Mouse (Mus musculus) v-Abl transformed pro-B cells (cell line): ENCODE measurements around the gene Gm28047.

Source experiments
- in situ Hi-C, 2 experiments: fragments of 400-800 bp; cut with MboI; formaldehyde crosslinking; loops; one replicate each; pipeline ENCODE4 v1.15.1; 2025; ENCODE audit not compliant: unreplicated experiment in 2 of 2

Gm28047 gene

GRCm38 (mm10) chr15:102562491-102562890 is 62.4 kb downstream of the Gm28047 start:
- in situ Hi-C loops: no loop called here

- in situ Hi-C loops: no loop called here
These were observed 67.3 kb downstream of the Gm28047 start for GRCm38 (mm10) chr15:102557580-102557979.

GRCm38 (mm10) chr15:102555581-102555980 is 69.3 kb downstream of the Gm28047 start:
- in situ Hi-C loops: no loop called here

GRCm38 (mm10) chr15:102552599-102552998 is 72.3 kb downstream of the Gm28047 start:
- in situ Hi-C loops: no loop called here

- in situ Hi-C loops: loop anchor here in 1 of 2 experiments (10.0 to 25.0 kb wide), 2 partner anchors 107 to 915 kb away; partner anchors contain the start of gene Nckap1l
These were observed 77.4 kb downstream of the Gm28047 start for GRCm38 (mm10) chr15:102547478-102547877.

- in situ Hi-C loops: loop anchor here in 1 of 2 experiments (10.0 to 25.0 kb wide), 2 partner anchors 108 to 915 kb away; partner anchors contain the start of gene Nckap1l
These were observed 78.0 kb downstream of the Gm28047 start for GRCm38 (mm10) chr15:102546677-102547427.

DNA sequence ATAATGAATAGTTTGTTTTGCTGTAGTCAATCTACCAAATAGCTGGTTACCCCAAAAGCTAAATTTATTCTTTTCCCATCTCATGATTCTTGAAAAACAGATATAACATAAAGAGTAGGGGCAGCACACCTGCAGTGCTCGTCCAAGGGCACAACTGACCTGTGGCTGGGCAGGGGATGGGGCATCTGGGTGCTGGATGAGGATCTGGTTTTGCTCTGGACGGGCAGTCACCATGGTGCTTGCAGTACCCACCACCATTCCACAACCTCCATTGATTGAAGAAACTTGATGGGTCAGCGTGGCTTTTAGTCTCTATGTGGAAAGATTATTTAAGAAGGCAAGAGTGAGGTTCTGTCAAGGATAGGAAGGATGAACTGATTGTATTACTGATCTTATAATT is 78.6 kb downstream of the Gm28047 start:
- in situ Hi-C loops: loop anchor here in 1 of 2 experiments (10.0 to 25.0 kb wide), 2 partner anchors 109 to 916 kb away; partner anchors contain the start of gene Nckap1l

DNA sequence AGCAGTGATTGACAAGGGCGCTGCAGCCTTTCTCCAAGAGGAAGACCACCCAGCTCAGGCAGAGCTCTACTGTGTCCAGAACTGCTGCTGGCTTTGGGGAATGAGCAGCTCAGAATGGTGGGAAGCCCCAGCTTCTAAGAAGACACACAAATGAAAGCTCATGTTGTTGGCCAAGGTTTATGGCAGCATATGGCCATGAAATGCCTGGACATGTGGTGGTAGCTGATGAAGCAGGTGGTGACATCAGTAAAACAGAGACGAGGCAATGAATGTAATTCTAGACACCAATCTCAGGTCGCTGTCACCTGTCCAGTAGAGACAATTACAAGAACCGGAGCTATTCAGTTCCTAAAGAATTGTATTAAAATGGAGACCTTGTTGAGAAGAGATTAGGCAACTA is 80.1 kb downstream of the Gm28047 start:
- in situ Hi-C loops: loop anchor here in 1 of 2 experiments (10.0 to 25.0 kb wide), 2 partner anchors 110 to 918 kb away; partner anchors contain the start of gene Nckap1l

GRCm38 (mm10) chr15:102533926-102534325 is 90.9 kb downstream of the Gm28047 start:
- in situ Hi-C loops: loop anchor here in 1 of 2 experiments (25.0 kb wide), 1 partner anchor 928 kb away; the partner anchor contains the start of gene Nckap1l

- in situ Hi-C loops: loop anchor here in 1 of 2 experiments (25.0 kb wide), 1 partner anchor 930 kb away; the partner anchor contains the start of gene Nckap1l
These were observed 92.6 kb downstream of the Gm28047 start for GRCm38 (mm10) chr15:102532106-102532900.

DNA sequence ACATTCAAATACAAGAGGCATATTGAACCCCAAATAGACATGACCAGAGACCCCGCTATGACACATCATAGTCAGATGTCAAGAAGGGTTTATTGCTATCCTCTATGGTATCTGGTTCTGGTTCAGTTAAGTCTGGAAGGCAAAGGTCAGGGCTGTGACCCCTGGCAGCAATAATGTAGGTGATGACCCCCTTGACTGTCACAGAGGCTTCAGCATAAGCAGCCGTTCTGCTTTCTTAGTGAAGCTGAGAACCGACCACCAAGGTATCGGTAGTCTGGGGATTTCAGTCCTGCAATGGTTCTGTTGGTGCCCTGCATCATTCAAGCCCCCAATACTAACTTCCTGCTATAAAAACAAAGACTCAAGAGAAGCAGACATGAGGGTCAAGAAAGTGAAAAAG is 93.3 kb downstream of the Gm28047 start:
- in situ Hi-C loops: loop anchor here in 1 of 2 experiments (25.0 kb wide), 1 partner anchor 931 kb away; the partner anchor contains the start of gene Nckap1l

- in situ Hi-C loops: loop anchor here in 1 of 2 experiments (25.0 kb wide), 1 partner anchor 932 kb away; the partner anchor contains the start of gene Nckap1l
These were observed 94.3 kb downstream of the Gm28047 start for GRCm38 (mm10) chr15:102530566-102530965.

DNA sequence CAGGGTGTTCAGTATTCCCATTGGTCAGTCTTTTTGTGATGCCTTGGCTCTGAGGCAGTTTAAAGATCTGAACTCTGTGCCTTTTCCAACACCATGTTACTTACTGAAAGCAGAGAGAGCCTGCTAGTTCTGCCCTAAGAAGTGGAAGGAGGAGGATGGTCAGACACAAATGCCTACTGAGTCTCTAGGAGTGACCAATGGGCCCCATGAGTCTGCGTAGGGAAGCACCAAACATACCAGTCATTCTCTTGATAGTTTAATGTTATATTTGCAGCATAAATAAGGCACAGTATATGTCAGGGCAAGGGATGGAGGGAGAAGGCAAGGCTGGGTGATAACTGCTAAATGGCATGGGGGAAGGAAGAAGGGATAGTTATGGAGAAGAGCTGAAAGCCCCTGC is 96.5 kb downstream of the Gm28047 start:
- in situ Hi-C loops: loop anchor here (5.0 to 25.0 kb wide), 4 partner anchors 94 to 934 kb away; partner anchors contain the start of genes Atp5g2 (in 1 of the 2) and Nckap1l (in 1 of the 2)

DNA sequence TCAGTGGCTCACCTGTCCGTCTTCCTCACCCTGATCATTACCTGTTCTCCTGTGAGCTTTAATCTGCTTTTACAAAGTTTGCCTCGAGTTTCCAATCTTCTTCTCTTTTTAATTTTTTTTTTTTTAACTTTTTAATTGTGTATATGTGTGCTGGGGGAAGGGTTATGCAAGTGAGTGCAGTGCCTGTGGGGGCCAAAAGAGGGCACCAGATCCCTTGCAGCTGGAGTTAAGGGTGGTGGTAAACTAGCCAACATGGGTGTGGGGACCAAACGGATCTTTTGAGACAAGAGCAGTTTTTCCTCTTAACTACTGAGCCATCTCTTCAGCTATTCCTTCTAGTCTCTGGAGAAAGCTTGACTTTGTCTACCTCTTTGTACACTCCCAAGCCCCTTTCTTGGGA is 96.9 kb downstream of the Gm28047 start:
- in situ Hi-C loops: loop anchor here (5.0 to 25.0 kb wide), 4 partner anchors 94 to 934 kb away; partner anchors contain the start of genes Atp5g2 (in 1 of the 2) and Nckap1l (in 1 of the 2)

DNA sequence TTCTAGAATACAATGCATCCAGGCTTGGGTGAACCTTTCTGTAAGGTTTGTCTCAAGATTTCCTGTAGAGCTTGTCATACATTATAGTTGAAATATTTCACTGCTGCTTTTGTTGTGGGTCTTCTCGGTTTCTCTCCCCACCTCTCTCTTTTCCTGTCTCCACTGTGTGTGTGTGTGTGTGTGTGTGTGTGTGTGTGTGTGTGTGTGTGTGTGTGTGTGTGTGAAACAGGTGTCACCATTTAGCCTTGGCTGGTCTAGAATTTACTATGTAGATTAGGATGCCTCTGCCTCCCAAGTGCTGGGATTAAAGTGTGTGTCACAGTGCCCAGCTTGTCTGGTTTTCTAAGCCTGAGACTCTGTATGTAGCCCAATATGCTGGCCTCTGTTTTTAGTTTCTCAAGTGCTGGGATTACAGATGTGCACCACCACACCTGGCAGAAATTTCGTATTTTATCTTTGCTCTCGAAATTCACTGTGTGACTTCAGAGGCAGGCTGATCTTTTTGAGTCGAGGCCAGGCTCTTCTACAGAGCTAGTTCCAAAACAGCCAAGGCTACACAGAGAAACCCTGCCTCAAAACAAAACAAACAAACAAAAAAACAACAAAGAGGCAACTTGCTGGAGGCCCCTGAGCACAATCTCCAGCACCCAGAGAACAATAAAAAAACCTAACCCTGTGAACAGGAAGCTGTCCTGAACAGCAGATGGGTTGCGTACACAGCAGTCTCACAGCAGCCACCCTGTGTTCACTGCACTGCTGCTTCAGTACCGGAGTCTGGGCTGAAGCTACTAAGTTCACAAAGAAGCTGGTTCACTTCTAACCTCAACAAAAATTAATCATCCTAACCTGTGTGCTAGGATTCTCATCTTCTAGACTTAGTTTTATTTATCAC is 98.5 kb downstream of the Gm28047 start:
- in situ Hi-C loops: loop anchor here (5.0 to 25.0 kb wide), 4 partner anchors 96 to 936 kb away; partner anchors contain the start of genes Atp5g2 (in 1 of the 2) and Nckap1l (in 1 of the 2)

- in situ Hi-C loops: loop anchor here (5.0 to 25.0 kb wide), 5 partner anchors 63 to 937 kb away; partner anchors contain the start of genes Atp5g2 (in 1 of the 2) and Nckap1l (in 1 of the 2)
These were observed 99.9 kb downstream of the Gm28047 start, which contains the start of gene Npff for GRCm38 (mm10) chr15:102524892-102525485. Gene Npff, minus strand, starts transcription at chr15:102524942.

DNA sequence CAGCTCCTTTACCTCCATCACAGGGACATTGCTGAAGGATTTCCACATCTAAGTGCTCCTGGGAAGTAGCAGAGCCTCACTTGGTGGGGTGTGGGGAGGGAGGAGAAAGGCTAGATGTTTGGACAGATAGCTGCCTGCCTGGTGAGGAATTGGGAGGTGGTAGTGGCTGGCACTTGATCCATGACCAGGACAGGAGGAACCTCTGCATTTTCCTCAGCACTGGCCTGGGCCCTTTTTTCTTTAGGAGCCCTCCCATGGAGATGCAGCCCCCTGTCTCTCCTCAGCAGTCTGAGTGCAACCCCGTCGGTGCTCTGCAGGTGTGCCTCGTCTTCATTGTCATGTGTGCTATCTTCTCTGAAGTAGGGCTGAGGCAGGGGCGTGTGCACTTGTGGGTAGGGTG is 103.4 kb downstream of the Gm28047 start:
- in situ Hi-C loops: loop anchor here (5.0 to 10.0 kb wide), 3 partner anchors 59 to 153 kb away; partner anchors contain the start of gene Atp5g2 (in 1 of the 2)

DNA sequence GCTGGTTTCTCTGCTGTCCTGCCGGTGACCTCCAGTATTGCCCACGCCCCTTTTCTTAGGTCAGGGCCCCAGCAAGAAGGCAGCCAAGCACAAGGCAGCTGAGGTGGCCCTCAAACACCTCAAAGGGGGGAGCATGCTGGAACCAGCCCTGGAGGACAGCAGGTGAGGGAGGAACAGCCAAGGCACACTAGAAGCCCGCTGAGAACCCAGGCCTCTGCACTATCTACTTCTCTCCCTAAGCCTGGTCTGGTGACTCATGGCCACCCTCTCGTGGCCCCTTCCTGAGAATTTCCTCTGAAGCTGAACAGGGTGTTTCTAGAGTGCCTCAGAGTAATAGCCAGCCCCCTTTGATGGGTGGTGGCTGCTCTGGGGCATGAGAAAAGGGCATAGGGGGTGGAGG is 104.5 kb downstream of the Gm28047 start:
- in situ Hi-C loops: loop anchor here (5.0 to 10.0 kb wide), 3 partner anchors 58 to 154 kb away; partner anchors contain the start of gene Atp5g2 (in 1 of the 2)
